Mouse (Mus musculus) macrophage (primary cell): ENCODE results near the gene Jup. TPM values are rescaled to one million over a fixed set of nuclear protein-coding genes. Genes with fewer than 3 reads are reported as not detected.

Experiments used
- H3K27ac ChIP-seq: fragments of 350-480 bp; formaldehyde crosslinking; 2 replicates; pipeline ENCODE4 v1.9.0; 2021
- H3K36me3 ChIP-seq: fragments of 350-480 bp; formaldehyde crosslinking; 2 replicates; pipeline ENCODE4 v1.9.0; 2021; ENCODE audit errors: inconsistent target
- H3K4me3 ChIP-seq: fragments of 350-480 bp; formaldehyde crosslinking; 2 replicates; pipeline ENCODE4 v1.9.0; 2021; ENCODE audit errors: inconsistent target
- H3K79me2 ChIP-seq: fragments of 350-480 bp; formaldehyde crosslinking; 2 replicates; pipeline ENCODE4 v1.9.0; 2021; ENCODE audit errors: inconsistent target
- WGBS: methylation state at CpG from one replicate; pipeline ENCODE4 v1.1.7; 2026; ENCODE audit warnings: inconsistent platforms; ENCODE audit not compliant: missing documents; 5-methylcytosine and 5-hydroxymethylcytosine counted together
- polyA plus RNA-seq: library from polyadenylated mRNA; stranded (reverse); fragments of 250-400 nt; gene quantifications from 3 replicates; pipeline ENCODE4 v1.2.4, GENCODE M21; 2018; ENCODE audit warnings: inconsistent platforms

Jup gene
- polyA plus RNA-seq, 1 experiment from 2014 or later: 3.1 TPM

DNA sequence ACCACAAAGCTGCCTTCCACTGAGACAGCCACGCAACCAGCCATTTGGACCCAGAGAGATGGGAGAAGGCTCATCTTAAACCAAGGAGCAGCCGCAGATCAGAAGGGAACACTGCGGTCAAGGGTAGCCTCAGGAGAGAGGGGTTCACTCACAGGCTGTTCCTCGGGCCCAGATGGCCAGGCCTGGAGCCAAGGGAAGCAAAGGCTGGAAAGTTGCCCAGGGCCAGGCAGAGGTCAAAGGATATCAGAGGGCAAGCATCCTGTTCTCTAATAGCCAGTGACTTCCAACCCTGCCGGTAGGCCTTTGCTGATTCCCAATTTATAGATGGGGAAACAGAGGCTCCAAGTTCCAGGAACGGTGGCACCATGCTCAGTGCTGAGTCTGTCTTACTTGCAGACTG lies 9.0 kb downstream of the Jup start:
- no peak overlapping the region for H3K4me3 ChIP-seq
- WGBS: 85% methylated on average over 6 of the region's 6 CpGs

DNA sequence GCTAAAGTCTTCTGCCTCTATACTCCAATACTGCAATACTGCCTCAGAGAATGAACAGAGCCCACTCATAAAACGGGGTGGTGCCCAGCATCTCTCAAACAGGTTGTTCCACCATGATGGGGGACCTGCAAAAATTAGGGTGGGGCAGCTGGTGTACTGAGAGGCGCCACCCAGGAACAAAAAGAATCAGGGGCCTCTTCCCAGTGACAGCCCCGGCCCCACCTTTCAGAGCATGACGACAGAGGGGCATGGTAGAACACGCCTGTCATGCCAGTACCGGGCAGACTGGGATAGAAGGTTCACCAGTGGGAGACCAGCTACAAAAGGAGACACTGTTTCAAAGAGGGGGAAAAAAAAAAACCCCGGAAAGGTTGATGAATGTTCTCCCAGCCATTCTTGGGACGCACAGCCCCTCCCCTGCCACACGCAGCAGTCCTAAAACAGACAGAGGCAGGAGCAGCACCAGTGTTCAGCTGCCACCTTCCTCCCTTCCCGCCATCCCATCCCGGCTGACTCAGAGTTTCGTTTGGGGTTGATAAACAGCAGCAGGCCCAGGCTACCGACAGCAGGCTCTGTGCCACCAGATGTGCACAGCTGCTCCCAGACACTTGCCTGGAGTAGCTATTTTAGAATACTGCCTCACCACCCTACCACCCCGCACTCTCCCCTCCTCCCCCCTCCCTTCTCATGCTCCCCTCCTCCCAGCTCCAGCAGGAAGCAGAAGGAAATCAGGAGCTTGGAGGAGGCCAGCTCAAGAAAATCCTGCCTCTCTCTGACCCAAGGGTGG lies 9.8 kb downstream of the Jup start:
- no peak overlapping the region for H3K4me3 ChIP-seq
- H3K79me2 ChIP-seq: no peaks in the 10 kb centered on the region
- H3K27ac ChIP-seq: no peak overlapping the region
- no peaks in the 10 kb centered on the region for H3K36me3 ChIP-seq
- WGBS: 83% methylated on average over 14 of the region's 14 CpGs

More for the DNA sequence above, 9.0 kb downstream of the Jup start:
- Histone ChIP-seq H3K27ac (no peak overlapping the region), H3K36me3 (no peaks in the 10 kb centered on the region), H3K79me2 (no peaks in the 10 kb centered on the region)

DNA sequence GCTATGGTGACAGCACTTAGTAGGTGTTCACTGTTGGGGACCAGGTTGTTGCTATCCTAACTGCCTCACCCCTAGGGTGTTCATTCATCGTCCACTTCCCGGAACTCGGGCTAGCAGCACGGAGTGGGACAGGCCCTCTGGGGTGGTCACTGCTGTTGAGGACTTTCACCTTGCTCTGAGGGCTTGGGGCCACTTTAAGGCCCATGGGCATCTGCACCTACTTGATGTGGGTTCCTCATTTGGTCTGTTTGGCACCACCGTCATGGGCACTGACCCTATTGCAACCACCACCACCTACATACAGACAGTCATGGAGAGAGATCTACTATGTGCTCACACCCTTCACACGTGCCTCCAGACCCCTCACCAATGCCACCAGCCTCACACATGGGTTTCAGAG lies 10.5 kb downstream of the Jup start:
- Histone ChIP-seq H3K27ac (no peak overlapping the region), H3K36me3 (no peaks in the 10 kb centered on the region), H3K4me3 (no peak overlapping the region), H3K79me2 (no peaks in the 10 kb centered on the region)
- 89% methylated on average over 6 of the region's 6 CpGs for WGBS

DNA sequence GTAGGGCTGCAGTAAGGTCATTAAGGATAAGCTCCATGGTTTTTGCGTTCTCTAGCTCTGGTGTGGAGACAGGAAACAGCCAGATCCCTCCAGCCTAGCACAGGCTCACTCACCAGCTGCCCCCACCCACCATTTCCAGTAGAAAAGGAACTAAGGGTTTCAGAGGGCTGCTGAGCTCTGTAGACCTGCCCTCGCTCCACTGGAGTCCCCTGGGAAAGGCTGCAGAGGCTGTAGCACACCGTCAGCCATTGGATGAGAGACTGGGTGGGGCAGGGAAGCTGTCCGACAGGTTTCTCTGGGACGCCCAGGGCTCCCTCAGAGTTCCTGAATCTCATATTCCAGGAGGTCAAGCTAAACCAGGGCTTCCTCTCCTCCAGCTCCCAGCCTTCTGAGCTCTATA lies 11.0 kb downstream of the Jup start:
- no peak overlapping the region for H3K4me3 ChIP-seq
- whole genome bisulfite sequencing: 85% methylated on average over 5 of the region's 5 CpGs
- no peak overlapping the region for H3K27ac ChIP-seq
- H3K36me3 ChIP-seq: no peaks in the 10 kb centered on the region
- no peaks in the 10 kb centered on the region for H3K79me2 ChIP-seq

DNA sequence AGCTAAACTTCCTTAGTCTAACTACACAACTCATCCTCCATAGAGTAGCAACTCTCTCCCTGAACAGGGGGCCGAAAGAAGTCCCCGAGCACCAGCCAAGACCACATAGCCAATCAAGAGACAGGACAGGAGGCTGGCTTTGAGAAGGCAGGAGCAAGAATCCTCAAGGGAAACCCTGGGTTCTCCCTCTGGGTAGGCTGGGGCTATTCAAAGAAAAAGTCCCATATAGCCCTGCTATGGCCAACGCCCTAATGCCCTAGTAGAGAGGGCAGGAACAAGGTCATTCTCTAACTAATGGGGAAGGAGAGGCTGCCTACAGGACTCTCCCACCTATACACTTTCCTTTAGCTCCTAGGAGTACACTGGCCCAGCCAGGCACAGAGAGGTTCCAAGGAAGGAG lies 12.5 kb downstream of the Jup start:
- Histone ChIP-seq H3K27ac (no peak overlapping the region), H3K36me3 (no peaks in the 10 kb centered on the region), H3K4me3 (no peak overlapping the region), H3K79me2 (no peaks in the 10 kb centered on the region)
- 94% methylated on average over 3 of the region's 3 CpGs for WGBS

DNA sequence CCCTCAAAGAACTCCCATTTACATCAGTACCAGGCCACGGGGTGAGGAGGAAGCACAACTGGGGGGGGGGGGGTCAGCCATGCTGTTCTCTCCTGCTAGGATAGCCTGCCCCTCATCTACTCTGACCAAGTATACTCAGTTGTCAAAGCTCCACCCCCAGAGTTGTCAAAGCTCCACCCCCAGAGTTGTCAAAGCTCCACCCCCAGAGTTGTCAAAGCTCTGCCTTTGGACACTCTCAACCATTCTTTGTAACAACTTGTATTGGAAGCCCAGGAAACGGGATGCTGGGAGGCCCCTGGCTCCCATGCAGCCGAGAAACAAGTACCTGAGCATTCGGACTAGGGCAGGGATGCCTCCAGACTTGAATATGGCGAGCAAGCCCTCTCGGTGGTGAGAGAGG lies 14.9 kb downstream of the Jup start:
- Histone ChIP-seq H3K27ac (no peak overlapping the region), H3K79me2 (no peaks in the 10 kb centered on the region), H3K36me3 (no peaks in the 10 kb centered on the region), H3K4me3 (no peak overlapping the region)
- WGBS: 85% methylated on average over 6 of the region's 6 CpGs

DNA sequence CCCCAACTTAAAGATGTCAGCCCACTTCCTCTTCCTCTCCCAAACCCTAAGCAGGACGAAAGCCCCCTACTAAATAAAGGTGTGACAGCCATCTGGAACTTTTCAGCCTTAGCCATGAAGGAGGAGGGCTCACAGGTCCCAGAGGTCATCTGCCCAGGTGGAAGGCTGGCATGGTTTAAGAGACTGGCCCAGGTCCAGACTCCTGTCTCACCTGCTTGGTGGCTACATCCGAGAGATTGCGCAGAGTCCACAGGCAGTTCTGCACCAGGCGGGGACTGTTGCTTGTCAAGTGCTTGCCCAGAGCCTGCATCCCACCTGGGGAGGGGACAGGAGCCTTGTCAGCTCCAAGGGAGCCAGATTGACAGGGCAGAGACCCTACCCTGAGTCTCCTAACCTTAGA lies 18.3 kb downstream of the Jup start:
- no peak overlapping the region for H3K27ac ChIP-seq
- no peaks in the 10 kb centered on the region for H3K36me3 ChIP-seq
- H3K4me3 ChIP-seq: no peak overlapping the region
- 78% methylated on average over 4 of the region's 4 CpGs for WGBS
- no peaks in the 10 kb centered on the region for H3K79me2 ChIP-seq

DNA sequence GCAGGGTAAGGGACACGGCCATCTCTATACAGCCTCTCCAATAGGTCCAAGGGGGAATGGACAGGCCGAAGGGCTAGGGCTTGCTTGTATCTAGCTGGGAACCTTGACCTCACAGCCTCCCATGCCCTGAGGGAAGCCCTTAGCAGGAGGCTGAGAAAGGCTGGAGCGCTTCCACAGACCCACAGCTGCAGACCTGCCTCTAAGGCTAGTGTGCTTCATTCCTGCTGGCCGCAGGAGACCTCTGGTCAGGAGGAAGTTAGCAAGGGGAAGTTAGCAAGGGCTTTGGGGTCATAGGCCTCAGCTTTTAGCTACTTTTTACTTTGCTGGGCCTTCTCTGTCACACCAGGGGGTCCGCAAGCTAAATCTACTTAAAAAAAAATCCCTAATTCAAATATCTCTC lies 19.1 kb downstream of the Jup start:
- H3K79me2 ChIP-seq: no peaks in the 10 kb centered on the region
- H3K27ac ChIP-seq: no peak overlapping the region
- WGBS: 77% methylated on average over 5 of the region's 5 CpGs
- no peak overlapping the region for H3K4me3 ChIP-seq
- H3K36me3 ChIP-seq: no peaks in the 10 kb centered on the region

DNA sequence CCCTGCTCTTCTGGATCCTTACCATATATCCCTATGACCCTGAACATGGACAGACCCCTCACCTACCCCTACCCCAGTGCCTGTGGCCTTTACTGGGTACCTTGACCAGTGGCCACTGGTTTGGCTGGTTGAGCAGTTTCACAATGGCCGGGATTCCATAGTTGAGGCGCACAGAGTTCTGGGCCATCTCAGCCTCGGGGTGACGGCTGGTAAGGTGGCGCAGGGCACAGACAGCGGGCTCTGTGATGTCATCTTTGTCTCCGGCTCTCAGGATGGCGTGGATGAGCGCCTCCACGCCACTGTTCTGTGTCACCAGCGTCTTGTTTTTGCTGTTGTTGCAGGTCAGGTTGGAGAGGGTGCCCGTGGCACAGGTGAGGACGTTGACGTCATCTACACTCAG lies 19.6 kb downstream of the Jup start:
- H3K36me3 ChIP-seq: no peaks in the 10 kb centered on the region
- WGBS: 90% methylated on average over 14 of the region's 14 CpGs
- no peaks in the 10 kb centered on the region for H3K79me2 ChIP-seq
- H3K27ac ChIP-seq: no peak overlapping the region
- no peak overlapping the region for H3K4me3 ChIP-seq

DNA sequence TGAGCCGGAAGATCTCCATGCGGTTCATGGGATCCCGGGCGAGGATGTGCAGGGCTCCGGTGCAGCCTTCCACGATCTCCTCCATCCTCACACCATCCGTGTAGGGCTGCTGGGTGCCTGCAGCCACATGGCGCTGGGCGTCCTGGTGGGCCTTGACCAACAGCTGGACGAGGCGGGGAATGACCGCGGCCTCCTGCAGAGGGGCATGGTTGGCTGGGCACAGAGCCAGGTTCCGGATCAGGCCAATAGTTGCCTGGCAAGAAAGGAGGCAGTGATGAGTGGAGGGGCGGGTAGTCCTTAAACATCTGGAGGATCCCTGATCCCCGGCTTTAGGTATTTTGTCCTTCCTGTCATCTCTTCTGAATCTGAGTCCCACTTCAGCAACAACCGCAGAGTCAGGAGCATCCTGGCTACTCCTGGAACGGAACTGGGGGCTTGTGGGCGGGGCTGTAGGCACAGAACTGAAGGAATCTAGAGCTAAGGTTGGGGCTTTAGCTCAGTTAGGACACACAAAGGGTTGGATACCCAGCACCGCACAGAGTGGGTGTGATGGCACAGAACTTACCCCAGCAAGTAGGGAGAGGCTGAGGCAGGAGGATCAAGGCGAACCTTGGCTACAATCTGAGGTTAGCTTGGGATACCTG lies 20.7 kb downstream of the Jup start:
- WGBS: 96% methylated on average over 21 of the region's 21 CpGs
- no peaks in the 10 kb centered on the region for H3K79me2 ChIP-seq
- H3K4me3 ChIP-seq: no peak overlapping the region
- H3K27ac ChIP-seq: no peak overlapping the region
- no peaks in the 10 kb centered on the region for H3K36me3 ChIP-seq

DNA sequence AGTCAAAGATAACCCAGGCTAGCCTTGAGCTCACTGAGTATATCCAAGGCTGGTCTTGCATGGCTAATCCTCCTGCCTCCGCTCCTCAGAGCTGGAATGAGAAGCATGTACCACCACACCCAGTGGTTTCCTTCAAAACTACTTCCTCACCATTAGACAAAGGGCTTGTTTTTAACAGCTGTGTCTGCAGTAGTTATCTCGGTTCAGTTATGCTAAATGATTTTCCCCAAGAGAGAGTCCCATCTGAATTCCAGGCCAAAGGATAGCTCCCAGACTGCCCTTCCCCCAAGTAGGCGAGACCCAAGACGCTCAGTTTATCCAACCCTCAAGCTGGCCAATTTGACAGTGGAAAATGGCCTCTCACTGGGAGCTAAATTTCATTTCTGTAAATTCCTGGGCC lies 21.6 kb downstream of the Jup start:
- no peak overlapping the region for H3K27ac ChIP-seq
- WGBS: 84% methylated on average over 4 of the region's 4 CpGs
- H3K36me3 ChIP-seq: no peaks in the 10 kb centered on the region
- H3K79me2 ChIP-seq: no peaks in the 10 kb centered on the region
- no peak overlapping the region for H3K4me3 ChIP-seq

DNA sequence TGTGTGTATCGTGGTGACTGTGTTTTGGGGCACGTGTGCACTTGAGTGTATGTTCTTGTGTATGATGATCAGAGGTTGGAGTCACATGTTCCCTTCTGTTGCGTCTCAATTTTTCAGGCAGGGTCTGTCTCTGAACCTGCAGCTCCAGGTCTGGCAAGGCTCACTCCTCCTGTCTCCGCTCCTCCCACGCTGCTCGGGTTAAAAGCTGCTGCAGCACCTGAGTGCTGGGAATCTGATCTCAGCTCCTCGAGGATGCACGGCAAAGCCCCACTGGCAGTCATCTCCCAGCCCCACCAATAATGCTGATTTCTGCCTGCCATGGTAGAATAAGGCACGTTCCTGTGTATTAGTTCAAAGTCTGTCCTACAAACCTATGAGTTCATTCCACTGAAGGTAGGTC lies 22.4 kb downstream of the Jup start:
- no peak overlapping the region for H3K4me3 ChIP-seq
- 97% methylated on average over 8 of the region's 9 CpGs for WGBS
- H3K36me3 ChIP-seq: no peaks in the 10 kb centered on the region
- H3K79me2 ChIP-seq: no peaks in the 10 kb centered on the region
- no peak overlapping the region for H3K27ac ChIP-seq

DNA sequence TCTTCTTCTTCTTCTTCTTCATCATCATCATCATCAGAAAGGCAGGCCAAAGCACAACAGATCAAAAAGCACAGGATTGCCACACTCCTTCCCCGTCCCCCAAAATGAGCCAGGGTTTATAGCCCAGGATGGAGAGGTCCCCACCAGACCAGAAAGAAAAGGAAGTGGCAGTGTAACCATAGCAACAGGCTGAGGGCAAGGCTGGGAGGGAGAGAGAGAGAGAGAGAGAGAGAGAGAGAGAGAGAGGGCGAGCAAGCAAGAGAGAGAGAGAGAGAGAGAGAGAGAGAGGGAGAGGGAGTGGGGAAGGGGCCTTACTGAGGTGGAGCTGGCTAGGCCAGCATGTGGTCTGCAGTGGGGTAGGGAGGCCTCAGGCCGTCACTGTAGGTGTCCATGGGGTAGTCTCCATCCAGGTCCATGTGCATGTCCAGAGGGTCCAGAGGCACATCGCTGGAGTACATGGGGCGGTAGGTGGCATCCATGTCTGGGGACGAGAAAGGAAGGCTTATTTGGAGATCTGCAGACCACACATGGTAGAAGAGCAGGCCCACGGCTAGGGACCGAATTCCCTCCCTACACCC lies 25.5 kb downstream of the Jup start:
- WGBS: 78% methylated on average over 8 of the region's 8 CpGs
- Histone ChIP-seq H3K27ac (no peak overlapping the region), H3K4me3 (no peak overlapping the region), H3K36me3 (no peaks in the 10 kb centered on the region), H3K79me2 (no peaks in the 10 kb centered on the region)

DNA sequence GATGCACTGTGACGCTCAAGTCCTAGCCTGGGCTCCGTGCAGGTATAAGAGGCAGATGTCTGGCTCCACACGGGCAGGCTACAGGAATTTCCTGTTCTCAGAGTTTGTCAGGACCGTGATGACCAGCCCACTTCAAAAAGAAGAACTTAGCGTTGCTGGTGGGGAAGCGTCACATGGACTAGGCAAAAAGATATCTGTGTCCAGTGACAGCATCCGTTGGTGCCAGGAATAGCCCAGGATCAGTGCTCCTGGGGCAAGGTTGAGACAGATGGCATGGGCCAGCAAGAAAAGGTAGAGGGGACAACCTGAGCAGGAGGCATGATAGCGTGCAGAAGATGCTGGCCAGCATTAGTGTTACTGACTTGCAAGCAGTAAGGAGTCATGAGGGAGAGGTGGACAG lies 27.7 kb downstream of the Jup start:
- Histone ChIP-seq H3K4me3 (no peak overlapping the region), H3K36me3 (no peaks in the 10 kb centered on the region), H3K27ac (no peak overlapping the region), H3K79me2 (no peaks in the 10 kb centered on the region)
- 26% methylated on average over 8 of the region's 8 CpGs for WGBS

DNA sequence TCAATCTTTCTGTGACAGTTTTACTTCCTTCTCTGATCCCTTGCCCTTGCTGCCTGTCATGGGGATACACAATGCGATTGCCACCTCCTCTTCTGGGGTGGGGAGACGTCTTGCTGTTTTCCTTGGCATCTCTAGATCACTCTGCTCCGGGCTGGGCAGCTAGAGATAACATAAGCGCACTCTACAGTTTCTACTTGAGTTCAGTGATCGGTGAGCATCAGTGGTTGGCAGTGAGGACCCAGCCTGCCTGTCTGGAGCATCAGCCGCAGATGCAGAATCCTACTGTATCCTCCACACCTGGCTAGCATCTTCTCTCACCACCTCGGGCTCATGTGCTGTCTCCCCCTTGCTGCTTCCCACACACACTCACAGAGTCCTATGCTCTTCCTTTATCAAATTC lies 28.4 kb downstream of the Jup start:
- Histone ChIP-seq H3K36me3 (no peaks in the 10 kb centered on the region), H3K79me2 (no peaks in the 10 kb centered on the region)
- 78% methylated on average over 7 of the region's 7 CpGs for WGBS

More for the DNA sequence above, 28.4 kb downstream of the Jup start:
- Histone ChIP-seq H3K27ac (no peak overlapping the region), H3K4me3 (no peak overlapping the region)
